Mouse (Mus musculus): ENCODE results near the gene Ptprg. TPM values are rescaled to one million over a fixed set of nuclear protein-coding genes. Genes with fewer than 3 reads are reported as not detected.
A peak's percentile ranks its signal among the peaks of the same experiment; 100 is the strongest.

Gene Ptprg
- polyA plus RNA-seq, 1 experiment = 31.6 TPM

DNA sequence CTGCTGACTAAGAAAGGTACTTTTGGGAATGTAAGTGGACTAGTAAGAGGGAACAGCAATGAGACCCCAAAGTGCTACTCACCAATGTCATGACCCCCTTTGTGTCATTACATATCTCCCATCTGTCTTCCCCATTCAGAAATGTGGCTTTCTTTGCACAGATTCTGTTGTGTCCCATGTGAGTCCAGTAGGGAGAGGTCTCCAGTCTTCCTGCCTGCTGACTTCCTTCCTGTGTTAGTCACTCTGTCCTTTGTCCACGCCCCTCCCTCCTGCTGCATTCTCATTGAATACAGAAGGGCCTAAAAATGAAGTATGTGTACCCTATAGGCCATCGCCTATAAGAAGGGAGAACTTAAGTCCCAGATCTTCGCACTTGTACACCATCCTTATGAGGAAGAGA lies 571.4 kb downstream of the Ptprg start:
- H3K27ac ChIP-seq (replicated peaks; ENCODE audit: low read depth, low read length) = 0 out of 2 replicates have a peak overlapping the region, but pooled peaks have one; percentile 6

DNA sequence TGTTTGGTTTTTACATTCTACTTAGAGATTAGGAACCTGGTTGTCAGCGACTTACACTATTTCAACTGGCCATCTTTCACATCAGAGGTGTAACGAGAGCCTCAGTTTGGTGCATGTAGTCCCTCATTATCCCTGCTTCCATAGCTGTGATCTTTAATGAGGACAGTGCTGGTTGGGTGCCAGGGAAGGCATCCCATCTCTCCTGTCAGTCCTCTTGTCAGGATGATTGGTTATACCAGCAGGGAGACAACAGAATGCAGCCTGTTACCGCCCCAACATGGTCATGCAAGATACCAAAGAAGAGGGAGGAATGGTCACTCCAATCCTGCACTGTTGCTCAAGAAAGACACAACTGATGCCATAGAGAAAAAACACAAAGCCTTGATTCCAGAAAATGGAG lies 574.6 kb downstream of the Ptprg start:
- H3K27ac ChIP-seq (replicated peaks; ENCODE audit: low read depth, low read length) = no peak overlapping the region
- H3K4me3 ChIP-seq (ENCODE audit: insufficient read depth, low read depth, low read length) = no peak overlapping the region
- peaks cover 17% of the 10 kb centered on the region for H3K4me1 ChIP-seq (ENCODE audit: control insufficient read depth, insufficient read depth, insufficient read length, low read length)

More for the DNA sequence above, 571.4 kb downstream of the Ptprg start:
- no peak overlapping the region for H3K4me3 ChIP-seq (ENCODE audit: insufficient read depth, low read depth, low read length)
- H3K4me1 ChIP-seq (ENCODE audit: control insufficient read depth, insufficient read depth, insufficient read length, low read length) = peaks cover 21% of the 10 kb centered on the region

DNA sequence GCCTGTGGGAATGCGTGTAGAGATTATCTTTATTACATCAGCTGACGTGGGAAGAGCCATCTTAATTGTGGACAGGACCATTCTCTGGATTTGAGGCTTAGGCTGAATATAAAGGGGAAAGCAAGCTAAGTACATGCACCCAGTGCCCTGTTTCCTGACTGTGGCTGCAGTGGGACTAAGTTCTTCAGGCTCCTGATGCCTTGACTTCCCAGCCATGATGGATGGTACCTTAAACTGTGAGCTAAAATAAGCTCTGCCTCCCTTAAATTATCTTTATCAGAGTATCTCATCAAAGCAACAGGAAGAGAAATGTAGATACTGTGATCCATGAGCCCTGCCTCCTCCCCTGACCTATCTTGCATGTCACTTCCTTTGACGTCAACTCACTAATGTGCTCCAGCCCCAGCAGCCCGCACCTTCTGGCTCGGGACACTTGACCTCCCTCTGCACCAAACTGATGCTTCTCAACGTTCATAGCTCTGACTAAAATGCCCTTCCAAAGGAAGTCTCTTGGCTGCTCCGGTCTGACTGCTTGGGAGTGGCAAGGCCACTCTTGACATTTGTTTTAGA lies 578.8 kb downstream of the Ptprg start:
- Histone ChIP-seq H3K4me3 (ENCODE audit: insufficient read depth, low read depth, low read length) (no peak overlapping the region), H3K4me1 (ENCODE audit: control insufficient read depth, insufficient read depth, insufficient read length, low read length) (peaks cover 32% of the 10 kb centered on the region), H3K27ac (replicated peaks; ENCODE audit: low read depth, low read length) (peak overlapping the region; percentile 90)

DNA sequence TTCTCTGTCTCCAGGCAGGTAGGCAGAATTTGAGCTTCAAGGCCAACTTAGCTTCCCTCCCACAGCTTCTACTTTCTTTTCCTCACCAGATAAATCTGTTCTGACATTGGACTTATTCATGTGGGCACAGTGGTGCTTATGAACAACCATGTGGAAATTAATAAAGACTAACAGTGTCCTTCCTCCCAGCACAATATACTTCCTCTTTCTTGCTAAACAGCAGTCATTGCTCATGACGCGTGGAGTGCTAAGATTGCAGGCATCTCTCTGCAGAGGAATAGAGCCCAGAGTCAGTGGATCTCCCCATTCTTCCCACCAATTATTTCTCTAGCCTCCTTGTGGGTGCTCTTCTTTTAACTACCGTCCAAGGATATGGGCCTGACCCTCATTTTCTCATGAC lies 579.8 kb downstream of the Ptprg start:
- Histone ChIP-seq H3K4me3 (ENCODE audit: insufficient read depth, low read depth, low read length) (no peak overlapping the region), H3K27ac (replicated peaks; ENCODE audit: low read depth, low read length) (peak overlapping the region; percentile 90; the same call in 1 of the 2 replicates), H3K4me1 (ENCODE audit: control insufficient read depth, insufficient read depth, insufficient read length, low read length) (peaks cover 37% of the 10 kb centered on the region)

DNA sequence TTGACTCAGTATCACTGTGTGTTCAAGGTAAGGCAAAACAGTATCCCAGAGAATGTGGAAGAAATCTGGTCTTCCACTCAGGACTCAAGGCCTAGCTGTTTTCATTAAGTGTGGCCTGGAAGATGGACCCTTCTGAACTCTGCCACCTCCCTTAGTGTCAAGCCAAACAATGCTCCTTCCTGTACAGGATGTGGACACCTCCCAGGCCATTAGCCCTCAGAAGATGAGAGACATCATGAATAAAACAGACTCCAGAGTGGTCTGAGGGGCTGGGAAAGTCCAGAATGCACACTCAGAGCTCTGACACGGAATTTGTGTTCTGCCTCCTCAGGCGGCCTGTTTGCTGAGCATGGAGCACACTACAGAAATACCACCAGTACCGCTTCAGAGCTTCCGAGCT lies 581.2 kb downstream of the Ptprg start:
- Histone ChIP-seq H3K27ac (replicated peaks; ENCODE audit: low read depth, low read length) (peak overlapping the region; percentile 90), H3K4me3 (ENCODE audit: insufficient read depth, low read depth, low read length) (no peak overlapping the region), H3K4me1 (ENCODE audit: control insufficient read depth, insufficient read depth, insufficient read length, low read length) (peaks cover 37% of the 10 kb centered on the region)

DNA sequence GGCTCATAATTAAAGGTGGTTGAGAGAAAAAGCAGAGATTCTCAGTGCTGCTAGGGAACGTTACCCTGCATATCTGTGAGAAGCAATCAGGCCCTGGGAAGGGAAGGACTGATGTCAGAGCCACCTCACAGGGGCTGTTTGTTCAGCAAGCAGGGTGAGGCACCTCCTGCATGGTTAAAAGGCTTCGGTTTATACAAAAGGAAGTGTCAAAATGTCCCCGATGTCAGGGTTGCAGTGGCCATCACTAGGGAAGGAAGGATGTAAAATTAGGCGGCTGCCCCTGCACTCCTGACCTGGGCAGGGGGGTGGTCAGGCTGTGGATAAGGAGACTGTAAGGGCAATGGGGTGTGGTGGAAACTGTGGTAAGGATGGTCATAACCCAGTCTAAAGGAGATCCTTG lies 583.2 kb downstream of the Ptprg start:
- Histone ChIP-seq H3K4me3 (ENCODE audit: insufficient read depth, low read depth, low read length) (no peak overlapping the region), H3K27ac (replicated peaks; ENCODE audit: low read depth, low read length) (peak overlapping the region; percentile 78), H3K4me1 (ENCODE audit: control insufficient read depth, insufficient read depth, insufficient read length, low read length) (peaks cover 37% of the 10 kb centered on the region)

DNA sequence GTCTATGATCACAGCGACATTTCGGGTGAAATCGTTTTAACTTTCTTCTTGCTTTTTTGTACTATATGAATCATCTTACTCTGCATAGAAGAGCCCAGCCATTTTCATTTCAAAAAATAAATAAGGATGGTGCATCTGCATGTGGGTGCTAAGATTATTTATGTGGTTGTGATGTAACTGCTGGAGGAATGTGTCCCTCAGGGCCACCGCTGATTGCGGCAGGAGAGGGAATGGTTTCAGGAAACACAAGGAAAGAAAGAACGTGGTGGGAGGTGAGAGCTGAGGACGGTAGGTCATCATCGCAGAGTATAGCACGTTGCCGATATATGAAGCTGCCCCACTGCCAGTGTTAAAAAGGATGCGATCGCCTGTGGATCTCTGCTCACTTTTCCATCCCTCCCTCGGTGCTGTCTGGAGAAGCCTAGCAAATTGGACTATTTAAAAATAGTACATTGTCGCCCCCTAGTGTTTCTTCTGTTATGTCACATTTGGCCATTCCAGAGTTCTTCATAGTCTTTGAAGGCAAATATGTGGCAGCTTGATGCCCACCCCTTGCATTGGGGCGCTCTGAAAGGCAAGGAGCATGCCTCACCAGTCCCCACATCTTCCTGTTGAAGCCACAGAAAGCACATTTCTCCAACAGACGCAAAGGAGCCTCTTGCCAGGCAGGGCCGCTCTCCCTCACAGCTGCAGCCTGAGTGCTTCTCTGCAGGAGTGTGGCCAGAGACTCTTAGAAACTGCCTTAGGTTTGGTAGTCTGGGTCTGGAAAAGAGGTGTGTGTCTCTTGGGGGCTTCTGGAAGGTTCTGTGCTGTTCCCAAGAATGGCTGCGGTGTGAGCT lies 586.5 kb downstream of the Ptprg start:
- Histone ChIP-seq H3K4me3 (ENCODE audit: insufficient read depth, low read depth, low read length) (no peak overlapping the region), H3K27ac (replicated peaks; ENCODE audit: low read depth, low read length) (no peak overlapping the region), H3K4me1 (ENCODE audit: control insufficient read depth, insufficient read depth, insufficient read length, low read length) (peaks cover 19% of the 10 kb centered on the region)

DNA sequence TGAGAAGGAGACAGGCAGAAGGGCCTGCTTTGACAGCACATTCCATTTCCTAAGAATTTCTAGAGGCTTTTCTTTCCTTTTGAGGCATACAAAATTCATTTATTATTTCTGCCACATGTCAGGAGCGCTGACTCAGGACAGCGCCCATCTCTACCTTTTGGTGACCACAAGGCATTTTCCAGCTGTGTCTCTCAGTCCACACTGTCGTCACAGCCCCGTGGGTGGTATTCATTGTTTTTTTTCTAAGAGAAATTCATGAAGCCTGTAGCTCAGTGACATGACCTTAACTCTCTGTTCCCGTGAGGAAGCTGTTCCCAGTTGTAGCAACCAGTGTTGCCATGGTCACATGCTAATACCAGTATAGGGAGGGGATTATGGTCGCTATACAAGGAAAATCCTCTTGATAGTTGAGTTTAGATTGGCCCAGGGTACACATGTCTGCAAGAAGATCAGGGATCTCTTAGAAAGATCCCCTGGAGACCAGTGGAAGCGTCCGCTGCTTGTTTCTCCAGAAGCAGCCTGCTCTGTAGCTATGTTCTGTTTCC lies 590.7 kb downstream of the Ptprg start:
- Histone ChIP-seq H3K4me1 (ENCODE audit: control insufficient read depth, insufficient read depth, insufficient read length, low read length) (no peaks in the 10 kb centered on the region), H3K4me3 (ENCODE audit: insufficient read depth, low read depth, low read length) (no peak overlapping the region), H3K27ac (replicated peaks; ENCODE audit: low read depth, low read length) (no peak overlapping the region)

DNA sequence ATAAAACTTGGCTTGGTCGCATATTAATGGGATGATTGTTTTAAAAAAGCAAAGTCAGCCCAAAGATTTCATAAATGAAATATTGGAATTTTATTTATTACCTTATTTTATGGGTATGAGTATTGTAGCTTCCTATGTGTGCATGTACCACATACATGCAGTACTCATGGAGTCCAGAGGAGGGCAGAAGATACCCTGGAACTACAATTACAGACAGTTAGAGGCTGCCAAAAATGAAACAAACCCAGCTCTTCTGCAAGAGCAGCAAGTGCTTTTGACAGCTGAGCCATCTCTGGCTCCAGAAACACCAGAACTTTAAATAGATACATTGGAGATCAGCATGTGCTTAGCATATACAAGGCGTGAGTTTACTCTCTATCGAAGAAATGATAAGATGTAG lies 592.6 kb downstream of the Ptprg start:
- Histone ChIP-seq H3K4me1 (ENCODE audit: control insufficient read depth, insufficient read depth, insufficient read length, low read length) (no peaks in the 10 kb centered on the region), H3K4me3 (ENCODE audit: insufficient read depth, low read depth, low read length) (no peak overlapping the region), H3K27ac (replicated peaks; ENCODE audit: low read depth, low read length) (no peak overlapping the region)

DNA sequence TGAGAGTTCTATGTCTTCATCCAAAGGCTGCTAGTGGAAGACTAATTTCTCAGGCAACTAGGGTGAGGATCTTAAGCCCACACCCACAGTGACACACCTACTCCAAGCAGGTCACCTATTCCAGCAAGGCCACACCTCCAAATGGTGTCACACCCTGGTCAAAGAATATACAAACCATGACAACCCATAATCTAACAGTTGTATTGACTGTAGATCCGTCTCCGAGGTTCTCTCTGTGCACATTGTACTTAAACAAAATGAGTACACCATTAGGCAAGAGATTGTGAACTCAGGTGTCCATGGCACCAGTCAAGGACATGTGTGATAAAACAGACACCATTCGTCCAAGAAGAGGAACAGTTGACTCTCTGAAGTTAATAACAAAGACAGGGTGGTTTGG lies 596.2 kb downstream of the Ptprg start:
- Histone ChIP-seq H3K4me3 (ENCODE audit: insufficient read depth, low read depth, low read length) (no peak overlapping the region), H3K27ac (replicated peaks; ENCODE audit: low read depth, low read length) (no peak overlapping the region), H3K4me1 (ENCODE audit: control insufficient read depth, insufficient read depth, insufficient read length, low read length) (no peaks in the 10 kb centered on the region)

DNA sequence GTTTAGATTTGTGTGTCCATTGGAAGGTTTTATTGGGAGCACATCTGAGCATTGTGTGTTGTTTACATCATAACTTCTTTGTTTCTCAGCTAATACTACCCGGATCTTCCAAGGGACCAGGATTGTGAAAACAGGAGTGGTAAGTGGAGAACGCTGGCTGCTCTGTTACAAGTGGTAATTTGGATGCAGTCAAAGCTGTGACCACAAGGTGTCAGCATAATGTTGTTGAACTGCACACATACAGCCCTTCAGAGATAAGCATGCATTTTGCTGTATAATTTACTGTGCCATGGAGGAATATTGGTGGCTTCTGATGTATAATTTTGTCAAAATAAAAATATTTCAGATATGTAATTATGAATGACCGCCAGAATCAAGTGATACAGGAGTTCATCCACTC lies 598.6 kb downstream of the Ptprg start:
- no peak overlapping the region for H3K4me3 ChIP-seq (ENCODE audit: insufficient read depth, low read depth, low read length)
- H3K4me1 ChIP-seq (ENCODE audit: control insufficient read depth, insufficient read depth, insufficient read length, low read length) = no peaks in the 10 kb centered on the region
- H3K27ac ChIP-seq (replicated peaks; ENCODE audit: low read depth, low read length) = no peak overlapping the region

DNA sequence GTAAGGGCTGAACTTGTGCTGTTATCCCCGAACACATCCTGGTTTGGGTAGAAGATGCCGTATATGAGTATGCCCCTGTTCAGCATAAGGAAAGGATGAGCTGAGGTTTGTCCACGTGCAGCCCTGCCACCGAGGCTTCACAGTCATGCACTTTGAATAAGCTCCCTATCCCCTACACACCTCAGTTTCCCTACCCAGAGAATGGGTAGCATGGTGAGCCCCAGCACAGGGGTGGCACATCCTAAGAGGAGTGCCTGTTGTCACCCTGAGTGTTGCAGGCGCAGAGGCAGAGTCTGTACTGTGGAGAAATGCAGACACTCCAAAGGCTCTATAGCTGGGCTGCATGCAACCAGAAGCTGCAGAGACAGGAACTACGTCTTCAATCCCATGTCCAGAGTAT lies 599.4 kb downstream of the Ptprg start:
- Histone ChIP-seq H3K4me1 (ENCODE audit: control insufficient read depth, insufficient read depth, insufficient read length, low read length) (no peaks in the 10 kb centered on the region), H3K27ac (replicated peaks; ENCODE audit: low read depth, low read length) (no peak overlapping the region), H3K4me3 (ENCODE audit: insufficient read depth, low read depth, low read length) (no peak overlapping the region)

DNA sequence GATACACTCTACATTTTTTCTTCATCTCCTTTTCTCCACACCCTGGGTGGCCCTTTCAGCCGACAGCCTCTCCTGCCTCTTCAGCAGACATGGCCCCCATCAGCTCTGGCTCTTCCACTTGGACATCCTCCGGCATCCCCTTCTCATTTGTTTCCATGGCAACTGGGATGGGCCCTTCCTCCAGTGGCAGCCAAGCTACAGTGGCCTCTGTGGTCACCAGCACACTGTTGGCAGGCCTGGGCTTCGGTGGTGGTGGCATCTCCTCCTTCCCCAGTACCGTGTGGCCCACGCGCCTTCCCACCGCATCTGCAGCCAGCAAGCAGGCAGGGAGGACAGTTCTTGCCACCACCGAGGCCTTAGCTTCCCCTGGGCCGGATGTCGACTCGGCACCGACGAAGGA lies 600.3 kb downstream of the Ptprg start:
- Histone ChIP-seq H3K4me3 (ENCODE audit: insufficient read depth, low read depth, low read length) (no peak overlapping the region), H3K27ac (replicated peaks; ENCODE audit: low read depth, low read length) (no peak overlapping the region), H3K4me1 (ENCODE audit: control insufficient read depth, insufficient read depth, insufficient read length, low read length) (no peaks in the 10 kb centered on the region)

DNA sequence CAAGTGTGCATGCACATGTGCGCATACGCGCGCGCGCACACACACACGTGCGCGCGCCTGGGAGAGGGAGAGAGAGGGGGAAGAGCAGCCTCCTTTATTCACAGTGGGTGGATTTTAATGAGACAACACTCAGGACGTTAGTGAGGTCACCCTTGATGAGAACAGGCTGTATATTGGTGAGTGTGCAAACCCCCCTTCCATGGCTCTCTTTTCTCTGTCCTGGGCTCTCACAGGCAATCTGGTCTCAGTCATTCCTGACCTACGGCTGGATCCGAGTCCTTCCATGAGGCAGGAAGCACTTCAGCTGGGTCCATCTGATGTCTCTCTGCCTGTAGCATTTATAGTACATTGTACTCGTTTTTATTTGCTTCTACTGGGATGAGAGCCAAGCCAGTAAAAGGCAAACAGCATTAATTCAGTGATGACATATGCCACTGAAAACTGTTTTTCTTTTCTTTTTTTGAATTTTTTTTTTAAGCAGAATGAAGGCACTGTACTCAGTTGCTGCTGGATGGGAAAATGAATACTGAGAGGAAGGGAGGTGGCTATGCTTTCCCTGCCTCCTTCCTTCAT lies 608.5 kb downstream of the Ptprg start:
- no peak overlapping the region for H3K27ac ChIP-seq (replicated peaks; ENCODE audit: low read depth, low read length)
- H3K4me1 ChIP-seq (ENCODE audit: control insufficient read depth, insufficient read depth, insufficient read length, low read length) = no peaks in the 10 kb centered on the region
- no peak overlapping the region for H3K4me3 ChIP-seq (ENCODE audit: insufficient read depth, low read depth, low read length)

DNA sequence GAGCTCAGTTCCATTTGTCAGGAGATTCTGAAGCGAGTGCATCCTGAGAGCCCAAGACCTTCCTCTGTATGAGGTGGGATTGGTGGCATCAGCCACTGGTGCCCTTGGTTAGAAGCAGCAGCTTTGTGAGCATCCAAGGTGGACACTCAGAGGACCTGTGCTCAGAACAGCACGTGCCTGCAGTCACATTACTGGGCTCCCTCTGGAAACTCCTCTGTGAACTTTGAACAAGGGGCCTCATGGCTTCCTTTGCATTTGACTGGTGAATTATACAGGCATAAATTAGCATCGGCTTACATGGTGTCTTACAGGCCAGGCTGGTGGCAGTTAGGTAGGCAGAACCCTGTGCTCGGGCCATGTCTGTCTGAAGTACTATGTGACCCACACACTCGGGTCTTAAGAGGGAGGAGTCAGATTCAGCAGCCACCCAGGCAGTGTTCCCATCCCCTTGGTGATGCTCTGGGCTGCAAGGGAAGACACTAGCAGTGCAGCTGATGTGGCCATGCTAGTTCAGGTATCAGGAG lies 609.1 kb downstream of the Ptprg start:
- Histone ChIP-seq H3K4me1 (ENCODE audit: control insufficient read depth, insufficient read depth, insufficient read length, low read length) (0 out of 2 replicates have a peak, but pooled peaks cover under 1% of the 10 kb centered on the region), H3K4me3 (ENCODE audit: insufficient read depth, low read depth, low read length) (no peak overlapping the region), H3K27ac (replicated peaks; ENCODE audit: low read depth, low read length) (no peak overlapping the region)

Measured in brown adipose tissue, adult 24 weeks (tissue).